8 mouse cellular contexts compared by ENCODE assay signal in the genomic region with DNA sequence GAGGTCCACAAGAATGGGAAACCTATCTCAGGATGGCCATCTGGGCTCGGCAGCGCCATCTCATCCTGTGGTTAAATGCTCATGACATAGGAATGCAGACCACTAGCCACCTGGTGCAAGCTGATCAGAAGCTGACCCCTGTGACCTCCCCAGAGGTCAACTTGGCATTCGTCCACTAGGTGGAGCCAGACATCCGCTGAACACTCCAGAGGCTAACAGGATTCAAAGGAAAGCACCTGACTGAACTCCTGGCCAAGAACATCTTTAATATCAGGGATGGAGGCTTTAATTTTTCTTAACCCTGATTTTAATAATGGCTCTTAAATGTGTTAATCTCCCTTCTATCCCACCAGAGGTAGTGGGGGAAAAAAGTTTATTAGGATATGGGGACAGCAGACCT. TPM values are rescaled to one million over a fixed set of nuclear protein-coding genes. Genes with fewer than 3 reads are reported as not detected.
A peak's percentile ranks its signal among the peaks of the same experiment; 100 is the strongest.
DNase-seq lines count a peak whose midpoint lies in the region; ATAC-seq and TF ChIP-seq lines count a peak whose summit lies in the region.

No protein-coding gene starts in this region.

- no peak for ATAC-seq in forebrain, embryonic 12.5 days (ENCODE audit: low FRiP score)

- no peaks in the 10 kb centered on the region for H3K4me1 ChIP-seq in forebrain, embryonic 10.5 days
- H3K4me1 ChIP-seq in forebrain, embryonic 12.5 days: no peaks in the 10 kb centered on the region
- no peaks in the 10 kb centered on the region for H3K4me1 ChIP-seq in lung, adult 2 months (ENCODE audit: control insufficient read depth, insufficient read depth, low read length)
- no peaks in the 10 kb centered on the region for H3K4me1 ChIP-seq in small intestine, adult 2 months (ENCODE audit: control insufficient read depth, insufficient read depth, insufficient read length, low read length)

- H3K4me3 ChIP-seq in forebrain, embryonic 10.5 days: no peak overlapping the region
- H3K4me3 ChIP-seq in forebrain, embryonic 12.5 days (replicated peaks): no peak overlapping the region
- no peak overlapping the region for H3K4me3 ChIP-seq in lung, adult 2 months (replicated peaks; ENCODE audit: extremely low read depth, low read depth, low read length)
- no peak overlapping the region for H3K4me3 ChIP-seq in small intestine, adult 2 months (ENCODE audit: low read depth, low read length)

- no peak overlapping the region for H3K9ac ChIP-seq in forebrain, embryonic 12.5 days

- no peak for TF ChIP-seq POLR2A in brain, embryonic 14.5 days (IDR thresholded peaks at IDR 0.05; ENCODE audit: borderline replicate concordance, extremely low read depth, insufficient read depth, insufficient read length, poor library complexity, severe bottlenecking)
- no peak for TF ChIP-seq POLR2A in lung, adult 2 months (IDR thresholded peaks at IDR 0.05; ENCODE audit: borderline replicate concordance, extremely low read depth, low read depth, low read length)
- TF ChIP-seq POLR2A in small intestine, adult 2 months (IDR thresholded peaks at IDR 0.05; ENCODE audit: low read depth, low read length): no peak

- peak; percentile 77 for DNase-seq in forebrain, embryonic 10.5 days (ENCODE audit: extremely low spot score, low spot score)
- peak; percentile 57 to 64 for DNase-seq in CD8-positive naive resting alpha-beta T cell, adult 2 months (ENCODE audit: low read depth in 2 of 2, low spot score in 2 of 2)
- DNase-seq in brain, embryonic 14.5 days (ENCODE audit: low read depth): peak; percentile 57
- peak; percentile 29 to 49 for DNase-seq in frontal cortex, postnatal 36 days (ENCODE audit: low spot score in 2 of 2)
- DNase-seq in kidney, postnatal 14 days: peak; percentile 79
- peak; percentile 62 for DNase-seq in lung, adult 2 months

- H3K9me3 ChIP-seq in forebrain, embryonic 10.5 days: no peaks in the 10 kb centered on the region
- no peaks in the 10 kb centered on the region for H3K9me3 ChIP-seq in forebrain, embryonic 12.5 days

- no peak overlapping the region for H3K4me2 ChIP-seq in forebrain, embryonic 12.5 days

- H3K27me3 ChIP-seq in forebrain, embryonic 10.5 days (ENCODE audit: poor library complexity, severe bottlenecking): no peaks in the 10 kb centered on the region
- no peaks in the 10 kb centered on the region for H3K27me3 ChIP-seq in forebrain, embryonic 12.5 days
- no peaks in the 10 kb centered on the region for H3K27me3 ChIP-seq in small intestine, adult 2 months (ENCODE audit: control insufficient read depth, insufficient read depth, low read length)

- peak; percentile 85 for TF ChIP-seq CTCF in brain, embryonic 14.5 days (IDR thresholded peaks at IDR 0.05; ENCODE audit: borderline replicate concordance, extremely low read depth, insufficient read depth, insufficient read length)
- peak; percentile 91 for TF ChIP-seq CTCF in lung, adult 2 months (IDR thresholded peaks at IDR 0.05; ENCODE audit: insufficient read depth, low read length)
- peak; percentile 93; the same call in 1 of the 2 replicates for TF ChIP-seq CTCF in small intestine, adult 2 months (IDR thresholded peaks at IDR 0.05; ENCODE audit: extremely low read depth, insufficient read length, insufficient replicate concordance, low read depth, low read length)

- WGBS in forebrain, embryonic 10.5 days: 11% methylated on average over 4 of the region's 4 CpGs
- 14% methylated on average over 4 of the region's 4 CpGs for WGBS in forebrain, embryonic 12.5 days
- 7% methylated on average over 4 of the region's 4 CpGs for WGBS in lung, adult 2 months
- 6% methylated on average over 4 of the region's 4 CpGs for WGBS in small intestine, adult 2 months

- no peaks in the 10 kb centered on the region for H3K36me3 ChIP-seq in forebrain, embryonic 10.5 days (replicated peaks)
- no peaks in the 10 kb centered on the region for H3K36me3 ChIP-seq in forebrain, embryonic 12.5 days (replicated peaks)
- no peaks in the 10 kb centered on the region for H3K36me3 ChIP-seq in small intestine, adult 2 months (ENCODE audit: control insufficient read depth, insufficient read depth, low read length)

- no peak overlapping the region for H3K27ac ChIP-seq in forebrain, embryonic 10.5 days
- H3K27ac ChIP-seq in forebrain, embryonic 12.5 days: no peak overlapping the region
- no peak overlapping the region for H3K27ac ChIP-seq in small intestine, adult 2 months (ENCODE audit: insufficient read depth, low read depth, low read length)

RNA-seq across cellular contexts. Expression of gene Daglb, which starts 30.0 kb away (rescaled TPM):
- polyA plus RNA-seq in forebrain, embryonic 10.5 days (2016; fragmentation: Nextera tagmentation; extraction: Ambion mirVana): 14.2 and 14.3 TPM in 2 replicates
- polyA plus RNA-seq in forebrain, embryonic 12.5 days (2016; fragmentation: Nextera tagmentation; extraction: Ambion mirVana): 13.0 and 13.8 TPM in 2 replicates
- polyA plus RNA-seq in brain, embryonic 14.5 days (2012; rRNA removed): 15.6 and 16.4 TPM in 2 replicates
- 16.5 and 18.1 TPM in 2 replicates for polyA plus RNA-seq in lung, adult 2 months (2012; rRNA removed)
- polyA plus RNA-seq in small intestine, adult 2 months (2012; rRNA removed): 9.8 and 12.7 TPM in 2 replicates

RNA-seq across cellular contexts. Expression of gene Kdelr2, which starts 30.8 kb away (rescaled TPM):
- polyA plus RNA-seq in forebrain, embryonic 10.5 days (2016; fragmentation: Nextera tagmentation; extraction: Ambion mirVana): 200 and 201 TPM in 2 replicates
- 169 and 173 TPM in 2 replicates for polyA plus RNA-seq in forebrain, embryonic 12.5 days (2016; fragmentation: Nextera tagmentation; extraction: Ambion mirVana)
- polyA plus RNA-seq in brain, embryonic 14.5 days (2012; rRNA removed): 58.0 and 68.0 TPM in 2 replicates
- 131 TPM in 2 replicates for polyA plus RNA-seq in lung, adult 2 months (2012; rRNA removed)
- polyA plus RNA-seq in small intestine, adult 2 months (2012; rRNA removed): 163 and 240 TPM in 2 replicates
